Mouse (Mus musculus): Measurements from ENCODE around the gene Dkkl1.

GRCm38 (mm10) chr7:45224826-45225225 lies 12.9 kb upstream of the Dkkl1 start:
- TF ChIP-seq CTCF (IDR thresholded peaks at IDR 0.05; ENCODE audit: low read depth, low read length) (no peak), POLR2A (IDR thresholded peaks at IDR 0.05; ENCODE audit: extremely low read depth, insufficient read depth, low read length) (no peak)

Data from liver, adult 2 months (tissue).